ENCODE assay signal across 28 mouse cellular contexts in genomic region chr17:46080388-46080787, GRCm38 (mm10). TPM values are rescaled to one million over a fixed set of nuclear protein-coding genes. Genes with fewer than 3 reads are reported as not detected.
A peak's percentile ranks its signal among the peaks of the same experiment; 100 is the strongest.
DNase-seq lines count a peak whose midpoint lies in the region; ATAC-seq and TF ChIP-seq lines count a peak whose summit lies in the region.
"Had no signal": no experiment of that assay in that cellular context is flagged by ENCODE, and none has a peak within 500 bp of the region (broad histone marks: within the 10 kb centered on the region; RNA-seq: fewer than 3 reads in every experiment).

No protein-coding gene starts in this region.

- no peak overlapping the region for H3K4me2 ChIP-seq in kidney, embryonic 15.5 days
- H3K4me2 ChIP-seq: embryonic facial prominence, embryonic 15.5 days; heart, embryonic 12.5 days; hindbrain, embryonic 14.5 days; midbrain, embryonic 13.5 days; neural tube, embryonic 12.5 days had no signal

- no peak for ATAC-seq in kidney, embryonic 15.5 days (replicated peaks; ENCODE audit: low FRiP score)
- ATAC-seq: CD4-positive, CD25-positive, alpha-beta regulatory T cell, adult 4 months; forebrain, embryonic 14.5 days; inflammation-experienced regulatory T-cells, adult 6 months; midbrain, embryonic 13.5 days had no signal

- H3K36me3 ChIP-seq in kidney, embryonic 15.5 days: no peaks in the 10 kb centered on the region
- no peaks in the 10 kb centered on the region for H3K36me3 ChIP-seq in kidney, adult 2 months (ENCODE audit: control insufficient read depth, insufficient read depth, low read length)
- no peaks in the 10 kb centered on the region for H3K36me3 ChIP-seq in ES-Bruce4 (ENCODE audit: control insufficient read depth, insufficient read depth, low read length, poor library complexity, severe bottlenecking)
- H3K36me3 ChIP-seq in ES-E14 (ENCODE audit: control insufficient read depth, insufficient read depth, low read length, poor library complexity, severe bottlenecking): no peaks in the 10 kb centered on the region
- H3K36me3 ChIP-seq in limb, embryonic 10.5 days: no peaks in the 10 kb centered on the region
- H3K36me3 ChIP-seq in midbrain, embryonic 10.5 days: no peaks in the 10 kb centered on the region
- H3K36me3 ChIP-seq: embryonic facial prominence, embryonic 15.5 days; heart, embryonic 12.5 days; midbrain, embryonic 13.5 days; neural tube, embryonic 12.5 days had no signal

- no peaks in the 10 kb centered on the region for H3K27me3 ChIP-seq in kidney, embryonic 15.5 days
- no peaks in the 10 kb centered on the region for H3K27me3 ChIP-seq in kidney, adult 2 months (replicated peaks; ENCODE audit: control insufficient read depth, insufficient read depth, low read length)
- H3K27me3 ChIP-seq in ES-Bruce4 (ENCODE audit: control insufficient read depth, insufficient read depth, low read length, poor library complexity, severe bottlenecking): no peaks in the 10 kb centered on the region
- H3K27me3 ChIP-seq in limb, embryonic 10.5 days (ENCODE audit: low read depth, poor library complexity, severe bottlenecking): no peaks in the 10 kb centered on the region
- 0 out of 2 replicates have a peak, but pooled peaks cover 5% of the 10 kb centered on the region for H3K27me3 ChIP-seq in midbrain, embryonic 10.5 days (ENCODE audit: low read depth, poor library complexity, severe bottlenecking)
- H3K27me3 ChIP-seq: embryonic facial prominence, embryonic 15.5 days; heart, embryonic 12.5 days; midbrain, embryonic 13.5 days had no signal

- TF ChIP-seq EP300 in ES-Bruce4 (IDR thresholded peaks at IDR 0.05; ENCODE audit: insufficient read depth, low read depth, low read length): peak; percentile 69

- H3K9me3 ChIP-seq in kidney, embryonic 15.5 days (replicated peaks): no peaks in the 10 kb centered on the region
- 0 out of 2 replicates have a peak, but pooled peaks cover 2% of the 10 kb centered on the region for H3K9me3 ChIP-seq in ES-Bruce4 (replicated peaks; ENCODE audit: control insufficient read depth, insufficient read depth, low read length, poor library complexity, severe bottlenecking)
- no peaks in the 10 kb centered on the region for H3K9me3 ChIP-seq in ES-E14 (ENCODE audit: control insufficient read depth, insufficient read depth, low read depth, low read length)
- H3K9me3 ChIP-seq in limb, embryonic 10.5 days (replicated peaks): no peaks in the 10 kb centered on the region
- H3K9me3 ChIP-seq in midbrain, embryonic 10.5 days (replicated peaks): peaks cover 2% of the 10 kb centered on the region; the same call in 1 of the 2 replicates
- H3K9me3 ChIP-seq: embryonic facial prominence, embryonic 15.5 days; heart, embryonic 12.5 days; midbrain, embryonic 13.5 days had no signal

- peaks cover 59% of the 10 kb centered on the region for H3K4me1 ChIP-seq in kidney, embryonic 15.5 days
- no peaks in the 10 kb centered on the region for H3K4me1 ChIP-seq in kidney, adult 2 months (ENCODE audit: control insufficient read depth, insufficient read depth, low read length)
- peaks cover 7% of the 10 kb centered on the region for H3K4me1 ChIP-seq in ES-Bruce4 (ENCODE audit: control insufficient read depth, insufficient read depth, low read length)
- H3K4me1 ChIP-seq in ES-E14 (ENCODE audit: control insufficient read depth in 2 of 2, insufficient read depth in 2 of 2, low read length in 2 of 2, poor library complexity in 1 of 2): peaks cover 3 to 15% of the 10 kb centered on the region in 2 experiments; a peak in 1 of 4 replicates
- peaks cover 46% of the 10 kb centered on the region for H3K4me1 ChIP-seq in limb, embryonic 10.5 days
- peaks cover 29% of the 10 kb centered on the region for H3K4me1 ChIP-seq in midbrain, embryonic 10.5 days

- 0 out of 2 replicates have a peak overlapping the region, but pooled peaks have one; percentile 34 for H3K27ac ChIP-seq in kidney, embryonic 15.5 days
- H3K27ac ChIP-seq in kidney, adult 2 months (ENCODE audit: insufficient read depth, low read depth, low read length): no peak overlapping the region
- peak overlapping the region; percentile 68; the same call in 1 of the 2 replicates for H3K27ac ChIP-seq in ES-Bruce4 (ENCODE audit: insufficient read depth, low read length)
- no peak overlapping the region for H3K27ac ChIP-seq in ES-E14 (ENCODE audit: insufficient read depth, low read depth, low read length, poor library complexity, severe bottlenecking)
- peak overlapping the region; percentile 46 for H3K27ac ChIP-seq in limb, embryonic 10.5 days
- no peak overlapping the region for H3K27ac ChIP-seq in midbrain, embryonic 10.5 days (replicated peaks)
- H3K27ac ChIP-seq: embryonic facial prominence, embryonic 15.5 days; heart, adult 2 months; hindbrain, embryonic 14.5 days; liver, embryonic 14.5 days; midbrain, embryonic 13.5 days; neural tube, embryonic 12.5 days had no signal

- no peak for TF ChIP-seq POLR2A in kidney, adult 2 months (IDR thresholded peaks at IDR 0.05; ENCODE audit: low read depth, low read length)
- no peak for TF ChIP-seq POLR2A in ES-Bruce4 (IDR thresholded peaks at IDR 0.05; ENCODE audit: insufficient read depth, low read length)

- H3K9ac ChIP-seq in kidney, embryonic 15.5 days: no peak overlapping the region
- H3K9ac ChIP-seq in ES-Bruce4 (ENCODE audit: low read depth, poor library complexity, severe bottlenecking) (no peak overlapping the region), ES-E14 (ENCODE audit: insufficient read depth, low read depth, low read length, poor library complexity, severe bottlenecking) (no peak overlapping the region)
- H3K9ac ChIP-seq: embryonic facial prominence, embryonic 15.5 days; heart, embryonic 12.5 days; hindbrain, embryonic 14.5 days; liver, embryonic 14.5 days; midbrain, embryonic 13.5 days; neural tube, embryonic 12.5 days had no signal

- no peak for DNase-seq in kidney, adult 2 months
- DNase-seq in ES-E14 (ENCODE audit: low read depth, low spot score): no peak
- DNase-seq in limb, embryonic 10.5 days (ENCODE audit: low spot score): no peak
- DNase-seq in midbrain, embryonic 10.5 days (ENCODE audit: low spot score): no peak
- no peak for DNase-seq in layer of hippocampus, postnatal 25 days (ENCODE audit: extremely low spot score in 1 of 2, low spot score in 1 of 2)
- DNase-seq: adrenal gland, postnatal 25 days; cerebellum, adult 11-12 months; cerebellum, postnatal 10 days; heart, adult 2 months; heart, postnatal 4 days; kidney, adult 11 months; kidney, postnatal 10 days; liver; lung, adult 2 months; right cerebral cortex, postnatal 14 days; thymus, postnatal 14 days had no signal

- no peak overlapping the region for H3K4me3 ChIP-seq in kidney, embryonic 15.5 days (replicated peaks)
- no peak overlapping the region for H3K4me3 ChIP-seq in kidney, adult 2 months (ENCODE audit: insufficient read depth, low read depth, low read length)
- H3K4me3 ChIP-seq in ES-Bruce4 (ENCODE audit: low read depth, low read length) (no peak overlapping the region), ES-E14 (ENCODE audit: insufficient read depth in 1 of 2, low read depth in 1 of 2, low read length in 2 of 2, poor library complexity in 1 of 2, severe bottlenecking in 1 of 2) (no peak overlapping the region)
- H3K4me3 ChIP-seq in limb, embryonic 10.5 days: no peak overlapping the region
- H3K4me3 ChIP-seq in midbrain, embryonic 10.5 days: no peak overlapping the region
- H3K4me3 ChIP-seq: embryonic facial prominence, embryonic 15.5 days; heart, adult 2 months; heart, embryonic 12.5 days; megakaryocyte, embryonic 14.5 days; midbrain, embryonic 13.5 days; neural tube, embryonic 12.5 days had no signal

- TF ChIP-seq CTCF in kidney, adult 2 months (conservative IDR thresholded peaks at IDR 0.05; ENCODE audit: insufficient read depth, insufficient read length, low read depth, low read length): no peak
- no peak for TF ChIP-seq CTCF in ES-Bruce4 (IDR thresholded peaks at IDR 0.05; ENCODE audit: low read depth, low read length)

- 62% methylated on average over 7 of the region's 7 CpGs for WGBS in kidney, embryonic 15.5 days
- 75% methylated on average over 7 of the region's 7 CpGs for WGBS in kidney, adult 2 months
- WGBS in limb, embryonic 10.5 days: 76% methylated on average over 7 of the region's 7 CpGs
- WGBS in midbrain, embryonic 10.5 days: 61% methylated on average over 7 of the region's 7 CpGs

- in situ Hi-C loops in ES-E14 (cut with MboI; ENCODE audit: low sequenced_read_pairs in 2 of 2, unreplicated experiment in 2 of 2): no loop called here

TF ChIP-seq in ES-E14, 5 proteins besides CTCF, POLR2A, EP300 and RAD21:
- 0 out of 2 replicates have a peak, but pooled peaks have one; percentile 2 for TF ChIP-seq ZC3H11A (IDR thresholded peaks at IDR 0.05; ENCODE audit: borderline replicate concordance, low read depth, low read length)
- TF ChIP-seq CHD2 (IDR thresholded peaks at IDR 0.05; ENCODE audit: low read depth, low read length): no peak; the same call in 1 of the 2 replicates
- no peak for TF ChIP-seq ZNF384 (IDR thresholded peaks at IDR 0.05; ENCODE audit: low read depth, low read length)
TF ChIP-seq in ES-E14: peak in this region for 1.

RNA-seq across cellular contexts. Expression of gene Mrps18a, which starts 30.4 kb away (rescaled TPM):
- polyA plus RNA-seq in kidney, embryonic 15.5 days (2015; fragmentation: Nextera tagmentation; extraction: Ambion mirVana): 154 and 155 TPM in 2 replicates
- polyA plus RNA-seq in kidney, adult 2 months (2012; rRNA removed): 94.6 and 120 TPM in 2 replicates
- 71.7 and 78.5 TPM in 2 replicates for polyA plus RNA-seq in ES-Bruce4 (2011; ENCODE audit: insufficient read depth, insufficient read length, low read depth, missing spikeins)
- 90.0 and 90.6 TPM in 2 replicates for total RNA-seq in ES-E14 (2012; rRNA removed)
- 184 and 192 TPM in 2 replicates for polyA plus RNA-seq in limb, embryonic 10.5 days (2016; fragmentation: Nextera tagmentation; extraction: Ambion mirVana)
- polyA plus RNA-seq in midbrain, embryonic 10.5 days (2016; fragmentation: Nextera tagmentation; extraction: Ambion mirVana): 143 and 156 TPM in 2 replicates
- 10 to 100 TPM; 80.9 to 81.4 TPM for total RNA-seq in layer of hippocampus, postnatal 25 days (2021)

RNA-seq across cellular contexts. Expression of gene Vegfa, which starts 48.2 kb away (rescaled TPM):
- 5.9 and 6.6 TPM in 2 replicates for polyA plus RNA-seq in kidney, embryonic 15.5 days (2015; fragmentation: Nextera tagmentation; extraction: Ambion mirVana)
- 336 and 398 TPM in 2 replicates for polyA plus RNA-seq in kidney, adult 2 months (2012; rRNA removed)
- 76.2 and 86.3 TPM in 2 replicates for polyA plus RNA-seq in ES-Bruce4 (2011; ENCODE audit: insufficient read depth, insufficient read length, low read depth, missing spikeins)
- total RNA-seq in ES-E14 (2012; rRNA removed): 53.0 and 112 TPM in 2 replicates
- polyA plus RNA-seq in limb, embryonic 10.5 days (2016; fragmentation: Nextera tagmentation; extraction: Ambion mirVana): 2.0 and 3.1 TPM in 2 replicates
- polyA plus RNA-seq in midbrain, embryonic 10.5 days (2016; fragmentation: Nextera tagmentation; extraction: Ambion mirVana): 2.1 and 2.3 TPM in 2 replicates
- 10 to 100 TPM; 56.3 to 62.8 TPM for total RNA-seq in layer of hippocampus, postnatal 25 days (2021)
- polyA plus RNA-seq: CD4-positive, CD25-positive, alpha-beta regulatory T cell, adult 4 months; inflammation-experienced regulatory T-cells, adult 6 months had no signal

Comparison
In these comparisons a context has a peak if more than half of its experiments do, and no peak if none do; other contexts are left out.
1. H3K27ac ChIP-seq: peak in kidney, embryonic 15.5 days (single experiment), ES-Bruce4 (single experiment) and limb, embryonic 10.5 days (single experiment); none in kidney, adult 2 months (single experiment), ES-E14 (single experiment) and midbrain, embryonic 10.5 days (single experiment).
2. RNA of gene Vegfa, which starts 48.2 kb away (polyA plus RNA-seq): 336 to 398 TPM in kidney, adult 2 months and 76.2 to 86.3 TPM in ES-Bruce4; 5.9 to 6.6 TPM in kidney, embryonic 15.5 days, 2.1 to 2.3 TPM in midbrain, embryonic 10.5 days and 2.0 to 3.1 TPM in limb, embryonic 10.5 days; every median in the first group is over 10 times any median in the second.